Comparison of ENCODE assay signal across 28 mouse cellular contexts in the genomic region with DNA sequence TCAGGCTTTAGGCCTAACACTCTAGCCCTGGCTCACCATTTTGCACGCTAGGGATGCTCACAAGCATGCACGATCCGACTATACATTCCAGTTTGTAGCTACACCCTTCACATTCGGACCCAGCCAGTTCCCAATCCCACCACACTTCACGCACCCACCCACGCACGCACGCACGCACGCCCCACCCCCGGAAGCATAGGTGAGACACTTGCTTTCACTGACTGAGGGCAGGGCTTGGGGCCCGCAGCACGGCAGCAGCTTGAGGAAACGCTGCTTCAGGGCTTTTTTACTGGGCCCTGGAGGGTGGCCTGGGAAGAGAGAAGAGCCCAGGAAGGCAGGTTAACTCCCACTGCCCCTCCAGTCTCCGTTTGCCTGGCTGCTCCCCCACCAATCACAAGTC. TPM values are rescaled to one million over a fixed set of nuclear protein-coding genes. Genes with fewer than 3 reads are reported as not detected.
DNase-seq lines count a peak whose midpoint lies in the region; ATAC-seq and TF ChIP-seq lines count a peak whose summit lies in the region.
"Had no signal": no experiment of that assay in that cellular context is flagged by ENCODE, and none has a peak within 500 bp of the region (broad histone marks: within the 10 kb centered on the region; RNA-seq: fewer than 3 reads in every experiment).

No protein-coding gene starts in this region.

- peak overlapping the region; percentile 40 for H3K27ac ChIP-seq in thymus, adult 2 months (ENCODE audit: control insufficient read depth, insufficient read depth, low read length)
- H3K27ac ChIP-seq in intestine, embryonic 15.5 days, result no peak overlapping the region
- no peak overlapping the region for H3K27ac ChIP-seq in embryonic facial prominence, embryonic 10.5 days (replicated peaks)
- H3K27ac ChIP-seq: kidney, postnatal 0 days; left cerebral cortex, adult 2 months; limb, embryonic 15.5 days; liver, embryonic 14.5 days had no signal

- peaks cover 21% of the 10 kb centered on the region for H3K4me1 ChIP-seq in thymus, adult 2 months (replicated peaks; ENCODE audit: control insufficient read depth, insufficient read depth, low read length)
- peaks cover 53% of the 10 kb centered on the region for H3K4me1 ChIP-seq in E14TG2a.4 (replicated peaks; ENCODE audit: low read depth, low read length)
- H3K4me1 ChIP-seq in intestine, embryonic 15.5 days (replicated peaks), result peaks cover 7% of the 10 kb centered on the region
- peaks cover 12% of the 10 kb centered on the region for H3K4me1 ChIP-seq in embryonic facial prominence, embryonic 10.5 days

- WGBS in thymus, adult 2 months, result 82% methylated on average over 15 of the region's 15 CpGs
- WGBS in intestine, embryonic 15.5 days, result 71% methylated on average over 15 of the region's 15 CpGs
- WGBS in embryonic facial prominence, embryonic 10.5 days, result 77% methylated on average over 15 of the region's 15 CpGs

- no peak overlapping the region for H3K9ac ChIP-seq in intestine, embryonic 15.5 days
- H3K9ac ChIP-seq: forebrain, postnatal 0 days; limb, embryonic 15.5 days; liver, embryonic 14.5 days; lung, embryonic 14.5 days had no signal

- H3K36me3 ChIP-seq in thymus, adult 2 months (ENCODE audit: control insufficient read depth, insufficient read depth, low read length), result no peaks in the 10 kb centered on the region
- peaks cover 9% of the 10 kb centered on the region for H3K36me3 ChIP-seq in E14TG2a.4 (ENCODE audit: insufficient read depth, low read length)
- no peaks in the 10 kb centered on the region for H3K36me3 ChIP-seq in intestine, embryonic 15.5 days
- H3K36me3 ChIP-seq in embryonic facial prominence, embryonic 10.5 days (replicated peaks), result no peaks in the 10 kb centered on the region
- H3K36me3 ChIP-seq: forebrain, embryonic 10.5 days; limb, embryonic 15.5 days had no signal

- no peak for ATAC-seq in intestine, embryonic 15.5 days
- ATAC-seq: forebrain, postnatal 0 days; hindbrain, embryonic 16.5 days; midbrain, embryonic 16.5 days had no signal

- H3K4me3 ChIP-seq in thymus, adult 2 months (ENCODE audit: control insufficient read depth, insufficient read depth, low read length), result no peak overlapping the region
- peak overlapping the region; percentile 60 for H3K4me3 ChIP-seq in E14TG2a.4 (replicated peaks; ENCODE audit: low read length)
- H3K4me3 ChIP-seq in intestine, embryonic 15.5 days (replicated peaks), result no peak overlapping the region
- H3K4me3 ChIP-seq in embryonic facial prominence, embryonic 10.5 days, result no peak overlapping the region
- H3K4me3 ChIP-seq: left cerebral cortex, adult 2 months; myocyte had no signal

- no peak overlapping the region for H3K4me2 ChIP-seq in intestine, embryonic 15.5 days (replicated peaks)

- TF ChIP-seq POLR2A in thymus, adult 2 months (IDR thresholded peaks at IDR 0.05; ENCODE audit: control insufficient read depth, extremely low read depth, insufficient read depth, low read length, poor library complexity), result no peak

- H3K27me3 ChIP-seq in thymus, adult 2 months (ENCODE audit: control insufficient read depth, insufficient read depth, low read length), result no peaks in the 10 kb centered on the region
- no peaks in the 10 kb centered on the region for H3K27me3 ChIP-seq in E14TG2a.4 (ENCODE audit: insufficient read depth, low read length)
- H3K27me3 ChIP-seq in intestine, embryonic 15.5 days (replicated peaks), result no peaks in the 10 kb centered on the region
- no peaks in the 10 kb centered on the region; the same call in 1 of the 2 replicates for H3K27me3 ChIP-seq in embryonic facial prominence, embryonic 10.5 days (replicated peaks; ENCODE audit: low read depth, poor library complexity, severe bottlenecking)
- H3K27me3 ChIP-seq: limb, embryonic 15.5 days had no signal

- TF ChIP-seq CTCF in thymus, adult 2 months (IDR thresholded peaks at IDR 0.05; ENCODE audit: borderline replicate concordance, control insufficient read depth, extremely low read depth, insufficient read depth, low read length, poor library complexity), result no peak
- no peak for TF ChIP-seq CTCF in E14TG2a.4 (conservative IDR thresholded peaks at IDR 0.05; ENCODE audit: low read length)

- H3K9me3 ChIP-seq in E14TG2a.4 (ENCODE audit: low read length), result no peaks in the 10 kb centered on the region
- H3K9me3 ChIP-seq in intestine, embryonic 15.5 days, result no peaks in the 10 kb centered on the region
- no peaks in the 10 kb centered on the region for H3K9me3 ChIP-seq in embryonic facial prominence, embryonic 10.5 days
- H3K9me3 ChIP-seq: forebrain, embryonic 10.5 days; limb, embryonic 15.5 days had no signal

- DNase-seq in thymus, adult 2 months, result no peak
- DNase-seq in thymus, adult 18-20 months, result no peak
- peak; percentile 77 for DNase-seq in R1 (ENCODE audit: low read depth, low spot score)
- peak; percentile 72 for DNase-seq in naive thymus-derived CD4-positive, alpha-beta T cell, adult 2 months (ENCODE audit: low read depth)
- DNase-seq in embryonic facial prominence, embryonic 10.5 days (ENCODE audit: low spot score), result no peak
- DNase-seq: adrenal gland, adult 2 months; cerebellum, adult 11 months; cerebellum, adult 9-11 months; forebrain, postnatal 0 days; gastrocnemius, postnatal 36 days; kidney, adult 11 months; left cerebral cortex, postnatal 4 days; lung, embryonic 14.5 days; right cerebral cortex, adult 18-20 months; right cerebral cortex, postnatal 4 days had no signal

RNA-seq across cellular contexts. Expression of gene Mgea5, which starts 13.2 kb away (rescaled TPM):
- 71.2 and 74.2 TPM in 2 replicates for polyA plus RNA-seq in thymus, adult 2 months (2012; rRNA removed)
- polyA plus RNA-seq in intestine, embryonic 15.5 days (2015; fragmentation: Nextera tagmentation; extraction: Ambion mirVana), result 36.3 and 36.4 TPM in 2 replicates
- 61.3 and 62.3 TPM in 2 replicates for polyA plus RNA-seq in embryonic facial prominence, embryonic 10.5 days (2016; fragmentation: Nextera tagmentation; extraction: Ambion mirVana)

RNA-seq across cellular contexts. Expression of gene Kcnip2, which starts 19.0 kb away (rescaled TPM):
- polyA plus RNA-seq in thymus, adult 2 months (2012; rRNA removed), result 4.6 and 13.5 TPM in 2 replicates
- 1.6 and 1.8 TPM in 2 replicates for polyA plus RNA-seq in intestine, embryonic 15.5 days (2015; fragmentation: Nextera tagmentation; extraction: Ambion mirVana)
- polyA plus RNA-seq in embryonic facial prominence, embryonic 10.5 days (2016; fragmentation: Nextera tagmentation; extraction: Ambion mirVana), result 0.44 and 0.67 TPM in 2 replicates
- polyA plus RNA-seq: C2C12 had no signal

RNA-seq across cellular contexts. Expression of gene Npm3, which starts 47.5 kb away (rescaled TPM):
- polyA plus RNA-seq in thymus, adult 2 months (2012; rRNA removed), result 146 and 167 TPM in 2 replicates
- polyA plus RNA-seq in intestine, embryonic 15.5 days (2015; fragmentation: Nextera tagmentation; extraction: Ambion mirVana), result 13.4 and 14.7 TPM in 2 replicates
- polyA plus RNA-seq in embryonic facial prominence, embryonic 10.5 days (2016; fragmentation: Nextera tagmentation; extraction: Ambion mirVana), result 12.0 and 12.4 TPM in 2 replicates

RNA-seq across cellular contexts. Expression of gene Fgf8, which starts 54.2 kb away (rescaled TPM):
- polyA plus RNA-seq in thymus, adult 2 months (2012; rRNA removed), result 0.26 and 0.33 TPM in 2 replicates
- not detected in 2 replicates for polyA plus RNA-seq in intestine, embryonic 15.5 days (2015; fragmentation: Nextera tagmentation; extraction: Ambion mirVana)
- 36.9 and 43.2 TPM in 2 replicates for polyA plus RNA-seq in embryonic facial prominence, embryonic 10.5 days (2016; fragmentation: Nextera tagmentation; extraction: Ambion mirVana)
- polyA plus RNA-seq: C2C12; cortical plate, adult 2 months; lung, embryonic 14.5 days; myocyte; stomach, embryonic 16.5 days had no signal

Comparison
In these comparisons a context has a peak if more than half of its experiments do, and no peak if none do; other contexts are left out.
1. DNase-seq: peak in R1 (single experiment) and naive thymus-derived CD4-positive, alpha-beta T cell, adult 2 months (single experiment); none in thymus, adult 2 months (single experiment), thymus, adult 18-20 months (0 of 2) and embryonic facial prominence, embryonic 10.5 days (single experiment).